In genomic region chr4:101359119-101359518, GRCm38 (mm10) we compare ENCODE assay signal across 23 mouse cellular contexts. TPM values are rescaled to one million over a fixed set of nuclear protein-coding genes. Genes with fewer than 3 reads are reported as not detected.
DNase-seq lines count a peak whose midpoint lies in the region; ATAC-seq lines count a peak whose summit lies in the region.
"Had no signal": no experiment of that assay in that cellular context is flagged by ENCODE, and none has a peak within 500 bp of the region (broad histone marks: within the 10 kb centered on the region; RNA-seq: fewer than 3 reads in every experiment).

No protein-coding gene starts in this region.

- H3K4me2 ChIP-seq in liver, embryonic 12.5 days: no peak overlapping the region
- H3K4me2 ChIP-seq in forebrain, embryonic 12.5 days: no peak overlapping the region
- H3K4me2 ChIP-seq in hindbrain, embryonic 13.5 days: no peak overlapping the region
- H3K4me2 ChIP-seq: midbrain, embryonic 12.5 days; neural tube, embryonic 13.5 days had no signal

- H3K9ac ChIP-seq in liver, embryonic 12.5 days: no peak overlapping the region
- no peak overlapping the region for H3K9ac ChIP-seq in forebrain, embryonic 12.5 days
- H3K9ac ChIP-seq in hindbrain, embryonic 13.5 days: no peak overlapping the region
- H3K9ac ChIP-seq: midbrain, embryonic 12.5 days; neural tube, embryonic 13.5 days had no signal

- peak overlapping the region; percentile 42 for H3K4me3 ChIP-seq in megakaryocyte, embryonic 14.5 days (replicated peaks)
- H3K4me3 ChIP-seq in liver, embryonic 12.5 days: no peak overlapping the region
- no peak overlapping the region for H3K4me3 ChIP-seq in forebrain, embryonic 12.5 days (replicated peaks)
- H3K4me3 ChIP-seq in hindbrain, embryonic 13.5 days: no peak overlapping the region
- H3K4me3 ChIP-seq: embryonic facial prominence, embryonic 10.5 days; midbrain, embryonic 12.5 days; neural tube, embryonic 13.5 days had no signal

- no peaks in the 10 kb centered on the region for H3K9me3 ChIP-seq in megakaryocyte, embryonic 14.5 days
- H3K9me3 ChIP-seq in liver, embryonic 12.5 days (replicated peaks): no peaks in the 10 kb centered on the region
- H3K9me3 ChIP-seq in forebrain, embryonic 12.5 days: no peaks in the 10 kb centered on the region
- H3K9me3 ChIP-seq in hindbrain, embryonic 13.5 days: no peaks in the 10 kb centered on the region
- H3K9me3 ChIP-seq: embryonic facial prominence, embryonic 10.5 days; midbrain, embryonic 12.5 days; neural tube, embryonic 13.5 days had no signal

- no peak overlapping the region for H3K27ac ChIP-seq in liver, embryonic 12.5 days
- H3K27ac ChIP-seq in forebrain, embryonic 12.5 days: no peak overlapping the region
- no peak overlapping the region for H3K27ac ChIP-seq in hindbrain, embryonic 13.5 days
- H3K27ac ChIP-seq: embryonic facial prominence, embryonic 10.5 days; midbrain, embryonic 12.5 days; neural tube, embryonic 13.5 days had no signal

- peak; percentile 41 for DNase-seq in brain, adult 2 months (ENCODE audit: low read depth, low spot score)
- DNase-seq in testis, postnatal 10 days (ENCODE audit: low spot score): no peak
- DNase-seq: adrenal gland, adult 8-10 months; cerebellum, postnatal 14 days; kidney, adult 8-10 months; kidney, postnatal 4 days; layer of hippocampus, adult 9-11 months; lung, adult 2 months; lung, postnatal 36 days; spleen, adult 18-20 months; thymus, adult 18-20 months; thymus, postnatal 4 days had no signal

- 55% methylated on average over 5 of the region's 5 CpGs for whole genome bisulfite sequencing in liver, embryonic 12.5 days (ENCODE audit: insufficient replicate concordance)
- WGBS in forebrain, embryonic 12.5 days: 87% methylated on average over 5 of the region's 5 CpGs
- 88% methylated on average over 5 of the region's 5 CpGs for WGBS in hindbrain, embryonic 13.5 days

- no peak for ATAC-seq in megakaryocyte, adult 5-6 weeks (ENCODE audit: poor library complexity, severe bottlenecking)
- ATAC-seq in liver, embryonic 12.5 days: peak; percentile 36; the same call in 1 of the 2 replicates
- ATAC-seq in megakaryocyte-erythroid progenitor cell, adult 5-6 weeks (replicated peaks; ENCODE audit: low FRiP score, low TSS enrichment, poor library complexity, severe bottlenecking): peak; percentile 60
- ATAC-seq in forebrain, embryonic 12.5 days (ENCODE audit: low FRiP score): no peak
- no peak for ATAC-seq in hindbrain, embryonic 13.5 days (ENCODE audit: low FRiP score)
- ATAC-seq: forebrain, embryonic 16.5 days; inflammation-experienced regulatory T-cells, adult 6 months had no signal

- peaks cover 2% of the 10 kb centered on the region for H3K36me3 ChIP-seq in megakaryocyte, embryonic 14.5 days (replicated peaks; ENCODE audit: low read length)
- no peaks in the 10 kb centered on the region for H3K36me3 ChIP-seq in liver, embryonic 12.5 days
- H3K36me3 ChIP-seq in forebrain, embryonic 12.5 days (replicated peaks): no peaks in the 10 kb centered on the region
- H3K36me3 ChIP-seq in hindbrain, embryonic 13.5 days: no peaks in the 10 kb centered on the region
- H3K36me3 ChIP-seq: embryonic facial prominence, embryonic 10.5 days; midbrain, embryonic 12.5 days; neural tube, embryonic 13.5 days had no signal

- H3K27me3 ChIP-seq in megakaryocyte, embryonic 14.5 days (replicated peaks): peaks cover under 1% of the 10 kb centered on the region
- H3K27me3 ChIP-seq in liver, embryonic 12.5 days (replicated peaks): peaks cover 39% of the 10 kb centered on the region
- H3K27me3 ChIP-seq in forebrain, embryonic 12.5 days: no peaks in the 10 kb centered on the region
- no peaks in the 10 kb centered on the region for H3K27me3 ChIP-seq in hindbrain, embryonic 13.5 days
- H3K27me3 ChIP-seq: midbrain, embryonic 12.5 days; neural tube, embryonic 13.5 days had no signal

- H3K4me1 ChIP-seq in megakaryocyte, embryonic 14.5 days: peaks cover 34% of the 10 kb centered on the region
- H3K4me1 ChIP-seq in liver, embryonic 12.5 days: peaks cover 38% of the 10 kb centered on the region
- peaks cover 24% of the 10 kb centered on the region for H3K4me1 ChIP-seq in forebrain, embryonic 12.5 days
- peaks cover 22% of the 10 kb centered on the region for H3K4me1 ChIP-seq in hindbrain, embryonic 13.5 days (replicated peaks)

RNA-seq across cellular contexts. Expression of gene Ak4, which starts 60.0 kb away (rescaled TPM):
- 14.3 and 33.3 TPM in 2 replicates for polyA plus RNA-seq in megakaryocyte, embryonic 14.5 days (2012; ENCODE audit: insufficient read depth, low replicate concordance)
- 0.18 TPM in 1 of 2 replicates, not detected in the other for total RNA-seq in megakaryocyte, adult 5-6 weeks (2015)
- 0.11 TPM in 1 of 2 replicates, not detected in the other for total RNA-seq in megakaryocyte, adult 5-6 weeks (2017)
- polyA plus RNA-seq in liver, embryonic 12.5 days (2016; fragmentation: Nextera tagmentation; extraction: Ambion mirVana): 11.7 and 12.0 TPM in 2 replicates
- 0.07 TPM in 1 of 2 replicates, not detected in the other for total RNA-seq in megakaryocyte-erythroid progenitor cell, adult 5-6 weeks (2014; fragmentation: Nextera tagmentation)
- 0.61 and 1.9 TPM in 2 replicates for total RNA-seq in megakaryocyte-erythroid progenitor cell, adult 5-6 weeks (2017)
- polyA plus RNA-seq in forebrain, embryonic 12.5 days (2016; fragmentation: Nextera tagmentation; extraction: Ambion mirVana): 17.8 and 20.5 TPM in 2 replicates
- polyA plus RNA-seq in hindbrain, embryonic 13.5 days (2015; fragmentation: Nextera tagmentation; extraction: Ambion mirVana): 7.5 and 7.9 TPM in 2 replicates

Comparison
In these comparisons a context has a peak if more than half of its experiments do, and no peak if none do; other contexts are left out.
1. ATAC-seq: peak in liver, embryonic 12.5 days (single experiment) and megakaryocyte-erythroid progenitor cell, adult 5-6 weeks (single experiment); none in megakaryocyte, adult 5-6 weeks (single experiment), forebrain, embryonic 12.5 days (single experiment) and hindbrain, embryonic 13.5 days (single experiment).